Mouse (Mus musculus): ENCODE results near the gene Mpl.

Mpl gene

GRCm38 (mm10) chr4:118427768-118428451 lies 29.4 kb downstream of the Mpl start, which contains the start of gene Elovl1:
TSS of gene Elovl1 (plus strand) at chr4:118428093.
- in situ Hi-C loops (cut with MboI, MseI), result no loop called here

DNA sequence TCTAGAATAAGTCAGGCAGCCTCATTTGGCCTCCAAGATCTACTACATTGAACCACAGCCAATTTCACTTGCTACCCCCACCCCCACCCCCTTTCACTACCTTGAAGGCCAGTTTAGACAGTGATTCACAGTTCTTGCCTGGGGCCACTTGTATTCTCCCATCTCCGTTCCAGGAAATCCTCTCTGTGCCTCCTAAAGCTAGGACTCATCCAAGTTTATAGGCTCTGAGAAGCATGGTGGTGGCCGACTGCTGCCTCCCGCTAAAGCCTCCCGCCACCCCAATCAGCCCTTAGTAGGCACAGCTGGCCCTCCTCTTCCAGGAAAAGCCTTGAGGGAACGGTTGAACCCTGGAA lies 29.9 kb downstream of the Mpl start:
- in situ Hi-C loops (cut with MboI, MseI), result no loop called here

DNA sequence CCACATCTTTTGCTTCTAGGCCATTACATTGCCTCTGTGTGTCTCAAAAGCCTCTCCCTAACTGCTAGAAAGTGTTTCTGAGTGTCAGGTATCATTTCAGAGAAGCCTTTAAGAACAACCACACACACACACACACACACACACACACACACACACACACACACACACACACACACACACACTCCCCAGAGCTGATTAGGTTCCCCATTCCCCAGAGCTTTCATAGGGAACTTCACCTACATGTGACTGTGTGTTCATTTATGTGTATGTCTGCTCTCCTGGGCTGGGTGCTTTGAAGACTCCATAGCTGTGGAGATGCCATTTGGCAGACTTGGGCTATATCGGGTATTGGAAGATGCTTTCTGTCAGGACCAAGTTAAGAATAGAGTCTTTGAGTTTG lies 31.9 kb downstream of the Mpl start:
- in situ Hi-C loops (cut with MboI, MseI), result no loop called here

GRCm38 (mm10) chr4:118424541-118425160 lies 32.7 kb downstream of the Mpl start:
- in situ Hi-C loops (cut with MboI, MseI), result no loop called here

DNA sequence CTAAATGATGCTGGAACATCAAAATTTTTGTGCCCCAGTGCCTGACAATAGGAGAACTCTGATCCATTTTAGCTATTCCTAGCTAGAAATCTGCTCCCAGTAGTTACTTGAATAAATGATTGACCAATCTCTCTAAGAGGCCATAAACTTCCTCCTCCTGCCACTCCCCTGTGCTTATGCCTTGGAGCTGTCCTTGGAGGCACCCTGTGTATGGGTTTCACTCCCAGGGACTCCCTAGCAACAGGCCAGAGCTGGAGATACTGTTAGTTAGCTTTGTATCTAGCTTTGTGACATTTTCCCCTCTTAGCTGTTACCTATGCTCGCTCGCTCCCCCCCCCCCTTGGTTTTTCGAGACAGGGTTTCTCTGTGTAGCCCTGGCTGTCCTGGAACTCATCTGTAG lies 35.9 kb downstream of the Mpl start:
- in situ Hi-C loops (cut with MboI, MseI), result no loop called here

GRCm38 (mm10) chr4:118417112-118417797 lies 40.1 kb downstream of the Mpl start:
- in situ Hi-C loops (cut with MboI, MseI), result no loop called here

DNA sequence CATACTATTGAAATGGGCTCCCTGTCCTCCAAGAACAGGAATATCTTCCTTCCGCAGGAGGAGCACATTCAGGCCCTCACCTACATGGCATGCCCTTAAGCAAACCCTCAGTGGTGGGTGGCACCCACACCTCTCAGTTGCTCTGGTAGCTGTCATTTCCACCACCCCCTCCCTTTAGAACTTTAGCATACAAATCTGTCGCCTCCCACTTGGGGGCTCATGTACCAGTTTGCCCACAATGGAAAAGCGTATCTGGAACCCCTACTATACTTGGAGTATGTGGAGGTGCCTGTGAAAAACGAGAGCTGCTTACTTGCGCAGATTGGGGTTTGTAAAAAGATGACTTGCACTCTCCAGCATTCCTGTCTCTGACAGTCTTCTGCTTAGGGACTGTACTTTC lies 41.0 kb downstream of the Mpl start:
- in situ Hi-C loops (cut with MboI, MseI), result no loop called here

GRCm38 (mm10) chr4:118415779-118416178 lies 41.5 kb downstream of the Mpl start:
- in situ Hi-C loops (cut with MboI, MseI), result no loop called here

DNA sequence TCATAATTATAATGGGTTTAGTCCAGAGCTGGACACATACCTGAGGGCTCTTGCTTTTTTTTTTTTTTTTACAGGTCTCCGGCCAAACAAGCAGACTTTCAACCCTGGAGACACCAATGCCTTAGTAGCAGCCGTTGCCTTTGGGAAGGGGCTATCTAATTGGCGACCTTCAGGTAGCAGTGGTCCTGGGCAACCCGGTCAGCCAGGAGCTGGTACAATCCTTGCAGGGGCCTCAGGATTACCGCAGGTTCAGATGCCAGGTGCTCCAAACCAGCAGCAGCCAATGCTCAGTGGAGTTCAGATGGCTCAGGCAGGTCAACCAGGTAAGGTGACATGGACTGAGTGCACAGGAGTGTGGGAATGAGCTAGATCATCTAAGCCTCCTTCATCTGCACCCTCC lies 43.8 kb downstream of the Mpl start:
- in situ Hi-C loops (cut with MboI, MseI), result no loop called here

- in situ Hi-C loops (cut with MboI, MseI), result no loop called here
Observed at GRCm38 (mm10) chr4:118410871-118411270, 46.4 kb downstream of the Mpl start.

- in situ Hi-C loops (cut with MboI, MseI), result loop anchor here (10.0 kb wide), 1 partner anchor 165 kb away; no protein-coding TSS in a partner anchor
Observed at GRCm38 (mm10) chr4:118409142-118409900, 48.0 kb downstream of the Mpl start, which contains the start of the genes Szt2 and Med8. TSS of gene Szt2 (minus strand) at chr4:118409273. TSS of gene Med8 (plus strand) at chr4:118409337.

DNA sequence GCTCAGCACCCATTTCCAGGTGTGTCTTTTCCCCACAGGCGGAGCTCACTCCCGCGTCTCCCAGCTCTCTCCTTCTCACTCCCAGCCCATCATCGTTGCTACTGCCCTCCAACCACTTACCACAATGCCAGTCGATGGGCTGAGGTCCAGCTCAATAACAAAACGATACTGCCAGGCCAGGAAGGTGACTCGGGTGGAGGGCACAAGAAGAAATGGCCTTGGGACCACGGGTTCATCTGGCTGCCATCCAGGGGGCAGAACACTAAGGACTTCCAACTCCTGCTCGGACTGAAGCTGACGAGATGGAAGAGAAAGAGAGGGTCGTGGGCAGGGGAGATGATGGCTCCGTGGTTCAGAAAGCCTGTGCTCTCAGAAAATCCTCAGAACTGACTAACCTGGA lies 54.6 kb downstream of the Mpl start:
- in situ Hi-C loops (cut with MboI, MseI), result loop anchor here (10.0 kb wide), 1 partner anchor 172 kb away; no protein-coding TSS in a partner anchor

DNA sequence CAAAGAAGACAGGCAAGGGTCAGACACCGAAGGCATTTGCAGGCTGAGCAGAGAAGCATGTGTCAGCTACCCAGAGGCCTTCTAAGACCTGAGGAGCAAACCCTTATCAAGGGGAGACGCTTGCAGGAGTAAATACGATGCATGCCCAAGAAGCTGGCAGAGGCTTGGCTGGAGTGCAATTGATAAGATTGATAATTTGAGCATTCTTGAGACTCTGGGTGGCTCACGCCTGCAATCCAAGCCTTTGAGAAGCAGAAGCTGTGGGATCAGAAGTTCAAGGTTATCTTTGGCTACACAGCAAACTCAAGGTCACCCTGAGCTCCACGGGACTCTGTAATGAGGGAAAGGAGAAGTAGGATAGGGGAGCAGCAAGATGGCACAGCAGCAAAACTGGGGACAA lies 55.4 kb downstream of the Mpl start:
- in situ Hi-C loops (cut with MboI, MseI), result loop anchor here (10.0 kb wide), 1 partner anchor 173 kb away; no protein-coding TSS in a partner anchor

DNA sequence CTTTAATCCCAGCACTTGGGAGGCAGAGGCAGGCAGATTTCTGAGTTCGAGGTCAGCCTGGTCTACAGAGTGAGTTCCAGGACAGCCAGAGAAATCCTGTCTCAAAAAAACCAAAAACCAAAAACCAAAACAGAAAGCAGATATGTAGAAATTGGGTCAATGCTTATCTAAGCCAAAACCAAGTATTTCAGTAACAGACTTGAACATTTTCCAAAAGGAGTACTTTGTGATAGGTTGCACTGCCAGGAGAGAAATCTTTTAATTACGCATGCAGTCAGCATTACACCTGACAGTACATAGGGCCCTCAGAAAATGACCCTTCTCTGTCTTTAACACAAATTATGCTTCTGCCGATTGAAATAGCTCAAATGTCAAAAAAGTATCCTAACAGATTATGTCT lies 55.9 kb downstream of the Mpl start:
- in situ Hi-C loops (cut with MboI, MseI), result loop anchor here (10.0 kb wide), 1 partner anchor 173 kb away; no protein-coding TSS in a partner anchor

GRCm38 (mm10) chr4:118398400-118398799 lies 58.9 kb downstream of the Mpl start:
- in situ Hi-C loops (cut with MboI, MseI), result no loop called here

DNA sequence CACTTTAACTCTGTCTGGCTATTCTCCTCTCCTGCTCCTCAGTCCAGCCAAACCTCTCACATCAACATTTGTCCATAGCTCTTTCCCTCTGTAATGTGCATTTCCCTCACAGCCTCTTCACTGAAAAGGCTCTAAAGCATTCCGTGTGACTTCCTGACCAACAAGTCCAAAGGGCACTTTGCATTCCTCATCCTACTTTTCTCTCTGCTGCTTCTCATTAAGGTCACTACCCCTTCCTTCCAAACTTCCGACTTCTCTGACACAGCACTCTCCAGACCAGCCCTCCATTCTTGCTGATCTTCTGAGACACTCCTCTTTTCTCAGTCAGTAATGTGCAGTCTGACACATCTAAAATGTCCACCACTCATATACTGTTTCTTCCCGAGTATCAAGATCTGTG lies 60.9 kb downstream of the Mpl start:
- in situ Hi-C loops (cut with MboI, MseI), result no loop called here

- in situ Hi-C loops (cut with MboI, MseI), result no loop called here
Observed at GRCm38 (mm10) chr4:118395289-118395688, 62.0 kb downstream of the Mpl start.

DNA sequence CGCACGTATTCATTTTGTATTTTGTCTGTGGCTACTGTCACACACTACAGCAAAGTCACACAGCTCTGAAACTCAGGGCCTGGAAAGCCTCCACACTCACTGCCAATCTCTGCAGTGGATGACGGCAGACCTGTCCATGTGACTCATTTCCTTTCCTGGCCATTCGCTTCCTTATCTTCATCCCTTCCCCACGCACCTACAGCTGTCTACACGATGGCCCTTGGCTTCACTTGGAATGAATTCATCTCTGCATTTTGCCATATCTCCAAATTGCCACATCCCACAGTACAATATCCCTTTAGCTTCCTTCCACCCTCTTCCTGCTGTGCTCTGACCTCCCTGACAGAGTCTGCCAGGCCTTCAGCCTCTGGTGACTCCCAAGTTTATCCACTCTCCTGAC lies 62.8 kb downstream of the Mpl start:
- in situ Hi-C loops (cut with MboI, MseI), result no loop called here

Measured in T-helper 2 cell (primary cell).